Mouse (Mus musculus) common myeloid progenitor, adult 5-6 weeks (primary cell): Measurements from ENCODE around the gene Gng12. TPM values are rescaled to one million over a fixed set of nuclear protein-coding genes. Genes with fewer than 3 reads are reported as not detected.
"Not testable (repeated sequence)": the region's sequence is repeated elsewhere in the genome, so short reads cannot be mapped to it uniquely, and the experiment has no call there.

Experiments
- ATAC-seq: replicated peaks from 2 replicates; pipeline ENCODE4 v1.8.0; 2016; ENCODE audit warnings: low read depth, mild to moderate bottlenecking, moderate TSS enrichment, inconsistent platforms; ENCODE audit not compliant: poor library complexity, severe bottlenecking
- total RNA-seq: library from RNA; stranded (forward); fragments of 200-1000, 187-1606 nt; gene quantifications from 2 replicates; pipeline ENCODE4 v1.2.3, GENCODE M21; 2017

Gng12 gene
- total RNA-seq = 79.5 and 88.0 TPM in 2 replicates

DNA sequence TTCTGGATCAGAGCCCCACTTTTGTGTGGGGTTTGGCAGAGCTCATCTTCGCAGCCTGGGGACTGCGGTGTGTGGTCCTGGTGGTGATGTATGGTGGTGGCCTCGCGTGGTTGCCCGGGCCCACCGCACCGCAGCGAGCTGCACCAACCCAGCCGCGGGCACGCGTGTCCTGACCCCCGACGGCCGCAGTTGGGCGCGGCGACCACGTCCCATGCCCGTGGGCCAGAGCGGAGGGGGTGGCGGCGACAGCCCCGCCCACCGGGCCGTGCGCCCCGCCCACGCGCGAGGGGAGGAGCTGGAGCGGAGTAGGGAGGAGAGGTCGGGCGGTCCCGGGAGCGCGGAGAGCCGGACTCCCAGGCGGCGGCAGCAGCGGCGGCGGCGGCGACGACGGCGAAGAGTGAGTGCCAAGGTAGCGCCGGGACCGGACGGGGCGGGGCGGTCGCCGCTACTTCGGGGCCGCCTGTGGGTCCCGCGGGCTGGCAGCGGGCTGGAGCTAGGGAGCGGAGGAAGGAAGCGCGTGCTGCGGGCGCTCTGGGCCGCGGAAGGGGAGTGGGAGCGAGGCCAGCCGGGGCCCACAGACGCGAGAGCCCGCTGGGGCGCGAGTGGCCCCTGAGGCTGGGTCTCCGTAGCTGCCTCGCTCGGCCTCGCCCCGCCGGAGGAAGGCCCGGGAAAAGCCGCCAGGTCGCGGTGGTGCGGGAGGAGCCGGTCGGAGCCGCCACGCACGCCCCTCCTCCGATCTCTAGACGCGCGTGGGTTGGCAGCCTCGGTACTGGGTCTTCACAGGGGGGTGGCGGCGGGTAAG lies at the start of gene Gng12:
TSS of gene Gng12 (plus strand) at position 279 of the 802 bp plus-strand sequence.
- ATAC-seq = peak; percentile 49

DNA sequence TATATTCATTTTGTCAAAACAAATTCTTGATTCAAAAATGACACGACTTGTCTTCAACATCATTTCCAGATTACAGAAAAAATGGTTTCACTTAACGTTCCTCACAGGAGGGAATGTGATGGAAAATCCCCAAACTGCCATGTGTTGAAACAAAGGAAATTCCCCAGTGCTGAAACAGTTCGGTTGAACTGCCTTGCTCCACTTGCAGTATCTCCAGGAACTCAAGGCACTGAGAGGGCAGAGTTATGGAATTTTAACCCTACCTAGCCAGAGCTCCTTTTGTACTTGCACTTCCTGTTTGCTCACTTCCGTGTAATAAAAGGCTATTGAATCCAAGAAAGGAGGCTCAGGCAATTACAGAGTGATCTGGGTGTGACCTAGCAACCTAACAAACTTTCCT lies 47.3 kb upstream of the Gng12 start:
- ATAC-seq = no peak

DNA sequence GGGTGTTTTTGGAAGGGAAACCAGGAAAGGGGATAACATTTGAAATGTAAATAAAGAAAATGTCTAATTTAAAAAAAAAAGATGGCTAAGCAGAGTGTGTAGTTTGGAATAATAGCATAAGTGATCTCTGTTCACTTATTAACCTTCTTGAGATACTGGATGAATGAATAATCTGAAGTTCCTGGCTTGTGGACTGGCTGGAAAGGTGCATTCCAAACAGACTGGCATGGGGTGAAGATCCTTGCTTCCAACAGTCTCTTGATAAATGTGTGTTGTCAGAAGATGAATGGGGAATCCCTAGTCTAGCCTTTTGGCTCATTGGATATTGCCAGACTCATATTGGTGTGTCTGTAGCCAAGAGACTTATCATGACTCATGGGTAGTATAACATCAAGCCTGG lies 40.0 kb upstream of the Gng12 start:
- ATAC-seq = no peak

DNA sequence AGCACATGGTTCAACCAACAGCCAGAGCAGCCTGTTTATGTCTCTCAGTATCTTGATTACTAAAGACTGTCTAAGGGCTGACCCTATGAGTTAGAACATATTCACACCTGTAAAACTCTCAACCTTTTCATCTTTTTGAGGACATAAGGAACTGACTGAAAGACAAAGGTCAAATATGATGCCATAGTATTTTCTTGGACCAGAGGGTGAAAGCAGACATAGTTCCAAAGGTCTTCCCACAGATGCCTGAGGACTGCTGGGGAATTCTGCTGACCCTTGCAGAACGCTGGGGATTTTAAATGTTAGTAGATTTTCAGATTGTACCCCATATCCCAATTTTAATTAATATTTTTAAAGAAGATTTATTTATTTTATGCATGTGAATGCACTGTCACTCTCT lies 37.8 kb upstream of the Gng12 start:
- no peak for ATAC-seq

DNA sequence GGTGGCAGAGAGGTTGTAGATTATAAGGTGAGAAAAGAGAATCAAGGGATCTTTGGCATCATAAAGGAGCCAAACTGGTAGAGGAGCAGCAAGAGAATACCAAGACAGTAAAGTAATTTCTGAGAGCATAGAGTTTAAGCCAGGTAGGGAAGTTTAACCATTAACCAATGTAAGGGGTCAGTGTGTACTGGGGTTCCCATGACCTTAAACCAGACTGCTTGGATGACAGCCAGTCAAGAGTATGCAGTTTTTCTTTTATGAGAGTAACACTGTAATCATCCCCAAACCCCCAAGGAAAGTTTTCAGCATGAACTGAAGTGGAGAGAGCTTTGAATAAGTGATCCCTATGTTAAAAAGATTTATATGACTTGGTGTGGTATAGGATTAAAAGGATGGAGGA lies 36.8 kb upstream of the Gng12 start:
- ATAC-seq = no peak

DNA sequence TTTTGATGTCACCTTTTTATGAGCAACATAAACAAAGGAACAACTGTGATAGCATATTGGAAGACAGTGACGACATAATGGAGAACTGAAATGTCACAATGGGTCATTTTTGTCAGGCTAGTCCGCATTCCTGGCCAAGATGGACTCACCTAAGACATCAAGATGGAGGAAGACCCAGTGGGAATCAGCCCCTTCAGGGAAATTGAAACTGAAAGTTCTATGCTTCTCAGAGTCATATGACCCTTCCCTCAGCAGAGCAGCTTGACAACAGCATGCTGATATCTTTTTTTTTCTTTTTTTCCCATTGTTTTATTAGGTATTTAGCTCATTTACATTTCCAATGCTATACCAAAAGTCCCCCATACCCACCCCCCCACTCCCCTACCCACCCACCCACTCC lies 31.7 kb upstream of the Gng12 start:
- ATAC-seq = no peak

DNA sequence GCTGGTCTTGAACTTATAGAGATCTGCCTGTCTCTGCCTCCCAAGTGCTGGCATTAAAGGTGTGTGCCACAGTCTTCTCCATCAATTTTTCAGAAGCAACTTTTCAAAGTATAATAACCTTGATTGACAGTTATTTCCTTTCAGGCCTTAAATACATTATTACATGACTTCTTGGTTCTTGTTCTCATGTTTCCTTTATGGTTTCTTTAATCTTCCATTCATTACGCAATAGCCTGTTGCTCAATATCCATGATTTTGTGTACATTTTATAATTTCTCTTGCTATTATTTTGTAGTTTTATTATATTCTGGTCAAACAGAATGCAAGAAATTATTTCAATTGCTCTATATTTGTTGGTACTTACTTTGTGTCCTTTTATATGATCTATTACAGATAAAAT lies 29.9 kb upstream of the Gng12 start:
- no peak for ATAC-seq

DNA sequence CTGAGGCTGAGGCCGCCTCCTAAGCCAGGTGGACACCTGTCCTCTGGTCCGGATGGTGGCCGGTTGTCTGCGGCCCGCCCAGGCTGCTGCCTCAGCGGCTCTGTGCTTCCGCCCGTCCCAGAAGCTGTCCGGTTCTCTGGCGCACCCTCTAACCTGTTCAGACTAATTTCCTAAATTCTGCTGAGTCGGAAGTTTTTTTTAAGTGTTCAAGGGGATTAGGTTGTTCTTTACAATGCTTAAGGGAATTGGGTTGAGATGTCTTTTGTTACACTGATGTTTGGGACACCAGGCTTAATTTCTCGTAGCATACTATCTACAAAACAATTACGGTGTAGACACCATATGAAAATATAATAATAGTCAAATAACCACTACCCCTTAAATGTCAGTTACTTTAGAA lies 19.1 kb upstream of the Gng12 start:
- ATAC-seq = not testable (repeated sequence)

DNA sequence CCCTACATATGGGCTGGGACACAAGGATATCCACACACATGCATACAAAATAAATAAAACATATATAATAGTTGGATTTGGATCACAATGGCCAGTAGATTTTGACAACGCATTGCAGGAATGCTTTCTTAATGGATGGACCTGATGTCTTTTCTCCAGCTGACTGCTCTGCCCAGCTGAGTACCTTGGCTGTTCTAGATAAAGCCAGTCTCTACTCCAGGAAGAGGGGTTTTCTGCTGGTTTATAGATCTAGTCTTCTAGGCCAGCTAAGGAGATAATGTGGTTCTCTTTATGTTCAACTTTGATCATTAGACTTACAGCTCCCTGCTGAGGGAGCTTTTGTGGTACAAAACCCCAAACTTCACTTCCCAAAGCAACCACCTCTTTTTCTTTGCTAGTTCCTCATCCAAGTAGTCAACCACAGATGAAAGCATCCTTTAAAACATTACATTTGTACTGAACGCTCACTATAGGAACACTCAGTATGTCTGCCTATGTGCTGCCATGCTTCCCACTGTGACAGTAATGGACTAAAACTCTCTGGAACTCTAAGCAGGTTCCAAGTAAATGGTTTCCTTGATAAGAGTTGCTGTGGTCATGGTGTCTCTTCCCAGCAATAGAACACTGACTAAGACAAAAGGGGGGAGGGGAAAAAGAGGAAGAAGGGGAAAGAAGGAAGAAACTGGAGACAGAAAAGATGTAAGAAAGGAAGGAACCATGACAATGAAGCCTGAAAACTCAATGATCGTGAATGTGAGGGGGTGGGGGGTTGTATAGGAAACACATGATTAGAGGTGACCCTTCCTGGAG lies 5.6 kb upstream of the Gng12 start:
- peak; percentile 72 for ATAC-seq

DNA sequence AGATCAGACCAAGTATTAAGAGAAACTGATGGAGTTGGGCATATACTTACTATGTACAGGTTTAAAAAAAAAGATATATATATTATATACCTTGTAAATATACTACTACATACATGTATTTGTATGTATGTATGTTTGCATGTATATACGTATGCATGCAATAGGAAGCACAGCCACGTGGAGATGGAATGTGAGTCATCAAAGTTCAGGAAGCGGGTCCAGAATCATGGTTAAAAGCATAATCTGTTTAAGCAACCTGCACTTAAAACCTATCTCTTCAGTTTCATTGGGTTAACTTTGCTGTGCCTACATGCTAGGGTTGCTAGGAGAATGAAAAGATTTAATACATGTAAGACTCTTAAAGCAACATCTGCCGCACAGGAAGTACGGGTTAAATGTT lies 2.2 kb upstream of the Gng12 start:
- no peak for ATAC-seq

DNA sequence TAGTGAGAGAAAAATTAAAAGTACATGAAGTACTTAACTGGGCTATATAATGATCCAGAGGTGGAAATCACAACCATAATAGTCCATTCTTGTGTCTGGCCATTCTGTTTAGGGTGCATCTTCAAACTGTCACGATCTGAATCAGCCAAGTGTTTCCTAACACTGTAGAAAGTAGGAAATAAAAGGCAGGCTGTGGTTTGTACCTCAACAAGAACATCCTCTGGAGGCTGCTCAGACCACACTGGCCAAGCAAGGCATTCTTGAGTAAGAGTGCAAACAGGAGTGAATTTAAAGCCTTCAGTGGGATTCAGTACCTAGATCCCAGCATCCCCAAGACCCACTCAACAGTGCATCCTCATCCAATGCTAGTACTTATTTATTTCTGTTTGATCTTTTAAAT lies 1.2 kb upstream of the Gng12 start:
- peak; percentile 46 for ATAC-seq

DNA sequence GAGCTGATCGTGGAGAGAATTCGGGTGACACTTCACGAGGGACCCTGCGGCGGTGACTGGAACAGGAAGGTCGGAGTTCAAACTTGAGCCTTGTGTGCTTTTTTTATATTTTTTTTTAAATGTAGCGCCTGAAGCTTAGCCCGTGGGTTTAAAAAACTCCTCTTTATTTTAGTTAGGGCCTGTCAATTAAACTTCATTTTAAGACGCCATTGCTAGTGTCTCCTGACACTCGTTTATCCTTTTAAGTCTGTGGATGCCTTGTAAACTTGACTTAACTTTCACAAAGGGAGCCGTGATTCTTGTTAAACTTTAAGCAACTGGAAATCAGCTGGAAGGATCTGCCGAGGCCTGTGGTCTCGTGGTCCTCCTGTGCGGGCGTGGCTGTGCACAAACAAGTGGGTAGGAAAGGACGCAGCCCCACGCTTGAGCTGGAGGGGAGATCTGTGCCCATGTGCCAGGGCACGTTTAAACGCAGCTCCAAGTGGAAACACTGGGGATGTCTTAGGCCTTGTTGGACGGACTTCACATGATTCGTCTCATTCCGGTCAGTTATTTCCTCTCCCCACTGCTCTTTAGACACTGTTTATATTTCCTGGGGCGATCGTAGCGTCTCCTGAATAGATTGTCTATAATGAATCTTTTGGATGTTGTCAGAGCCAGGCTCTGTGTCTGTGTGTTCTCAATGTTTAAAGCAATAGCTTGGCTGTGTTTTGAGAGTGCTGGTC lies 886 bp downstream of the Gng12 start:
- peak; percentile 23; the same call in 1 of the 2 replicates for ATAC-seq

DNA sequence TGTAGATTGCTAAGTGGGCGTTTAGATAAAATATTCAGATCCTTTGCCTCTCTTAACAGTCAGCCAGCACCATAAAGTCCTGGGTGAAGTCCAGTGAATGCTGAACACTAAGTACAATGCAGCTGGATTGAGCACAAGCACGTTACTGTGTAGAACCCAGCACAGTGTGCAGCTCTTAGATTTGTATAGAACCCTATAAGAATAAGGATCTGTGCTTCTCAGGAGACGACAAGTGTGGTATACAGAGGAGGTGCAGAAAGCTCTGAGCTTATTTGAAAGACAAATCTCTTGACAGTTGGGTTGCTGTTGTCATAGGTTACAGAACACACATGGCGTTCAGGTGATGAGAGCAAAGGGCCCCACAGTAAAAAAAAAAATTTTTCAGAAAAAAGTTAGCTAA lies 1.8 kb downstream of the Gng12 start:
- ATAC-seq = no peak

DNA sequence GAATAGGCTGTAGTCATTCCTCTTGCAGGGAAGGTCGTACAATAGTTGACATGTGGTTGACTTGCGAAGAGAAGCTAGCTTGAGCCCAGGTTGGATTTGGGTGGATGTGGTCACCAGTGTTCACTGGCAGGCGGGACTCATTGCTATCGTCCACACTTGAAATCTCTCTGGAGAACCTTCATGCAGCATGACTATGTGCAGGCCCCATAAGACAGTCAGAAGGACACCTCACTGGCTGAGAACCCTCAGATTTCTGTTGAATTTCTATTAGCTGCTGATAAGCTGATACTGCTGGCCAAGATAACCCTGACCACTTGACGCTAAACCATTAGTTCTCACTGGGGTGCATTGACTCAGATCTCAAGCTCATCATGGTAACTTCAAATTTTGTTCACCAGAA lies 5.7 kb downstream of the Gng12 start:
- no peak for ATAC-seq

DNA sequence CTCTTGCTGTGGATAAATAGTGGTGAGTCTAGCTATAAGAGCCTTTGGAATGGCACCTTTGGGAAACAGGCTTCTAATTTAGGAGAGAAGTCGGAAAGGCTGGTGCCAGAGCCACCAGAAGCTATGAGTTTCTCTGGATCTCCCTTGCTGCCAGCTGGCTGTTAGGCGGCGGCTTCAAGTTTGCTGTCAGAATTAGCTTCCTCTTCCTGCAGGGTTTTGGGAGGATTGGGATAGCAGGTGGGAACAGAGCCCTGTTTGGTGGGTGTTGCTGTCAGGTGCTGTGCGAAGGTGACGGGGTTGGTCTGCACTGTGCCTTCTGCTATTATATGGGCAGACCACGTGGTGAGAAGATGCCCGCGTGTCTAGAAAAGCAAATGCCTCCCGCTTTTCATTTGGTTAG lies 7.0 kb downstream of the Gng12 start:
- ATAC-seq = no peak

DNA sequence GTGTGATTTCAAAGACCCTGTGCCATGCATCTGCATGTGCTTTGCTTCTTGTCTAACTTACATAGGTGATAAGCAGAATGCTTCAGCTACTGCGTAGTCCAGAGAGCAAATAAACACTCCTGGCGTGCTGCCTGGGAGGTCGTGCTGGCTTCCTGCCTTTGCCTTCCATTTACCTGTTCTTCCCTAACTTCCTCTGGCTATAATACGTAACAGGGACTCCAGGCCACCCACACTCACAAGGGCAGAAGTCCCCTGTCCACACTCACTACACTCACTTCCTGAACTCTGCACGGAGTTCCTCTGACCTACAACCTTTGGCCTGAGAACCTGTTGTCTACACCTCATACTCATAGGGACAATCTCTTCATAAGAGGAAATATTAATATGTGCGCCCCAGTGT lies 7.5 kb downstream of the Gng12 start:
- ATAC-seq = no peak

DNA sequence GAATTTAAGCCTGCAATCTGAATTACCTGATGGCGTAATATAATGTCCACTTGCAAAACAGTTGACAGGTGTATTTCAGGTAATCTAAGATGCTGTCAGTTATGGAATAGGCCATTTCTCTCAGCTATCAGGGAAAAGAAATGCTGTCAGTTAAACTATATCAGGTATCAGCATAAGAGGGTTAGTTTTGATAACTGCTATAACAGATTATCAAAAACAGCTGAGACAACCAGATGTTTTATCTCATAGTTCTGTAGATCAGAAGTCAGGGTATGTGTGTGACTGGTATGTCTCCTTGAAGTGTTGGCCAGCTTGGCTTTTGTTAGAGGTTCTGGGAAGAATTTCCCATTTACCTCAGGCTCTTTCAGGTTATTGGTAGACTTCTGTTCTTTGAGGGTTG lies 10.0 kb downstream of the Gng12 start:
- no peak for ATAC-seq

DNA sequence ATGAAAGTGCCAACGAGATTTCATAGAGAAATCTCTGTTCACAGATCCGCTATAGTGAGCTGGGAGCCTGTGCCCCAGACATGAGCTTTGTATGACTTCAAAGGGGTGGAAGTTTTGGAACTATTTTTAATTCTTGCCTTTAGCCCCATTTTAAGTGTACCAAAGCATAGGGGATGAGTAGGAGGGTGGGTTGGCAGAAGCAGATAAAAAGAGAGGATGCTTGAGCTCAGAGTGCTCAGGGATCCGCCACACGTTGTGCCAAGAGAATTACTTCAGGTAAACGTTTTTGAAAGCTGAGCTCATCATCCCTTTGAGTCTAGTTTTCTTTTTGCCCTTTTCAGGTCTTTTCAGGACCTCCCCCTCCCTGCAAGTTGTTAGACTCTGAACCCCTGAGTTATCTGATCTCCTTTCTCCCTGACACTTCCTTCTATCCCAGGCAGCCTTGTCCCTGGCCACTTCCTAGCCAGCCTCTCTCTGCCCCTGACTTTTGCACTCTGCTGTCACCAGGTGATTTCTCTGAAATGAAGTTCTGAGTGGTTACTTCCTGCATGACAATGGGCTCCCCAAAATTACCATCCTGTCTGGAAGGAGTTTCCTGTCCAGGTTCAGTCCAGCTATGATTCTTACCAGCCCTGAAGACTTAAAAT lies 12.3 kb downstream of the Gng12 start:
- 0 out of 2 replicates have a peak, but pooled peaks have one; percentile 7 for ATAC-seq

DNA sequence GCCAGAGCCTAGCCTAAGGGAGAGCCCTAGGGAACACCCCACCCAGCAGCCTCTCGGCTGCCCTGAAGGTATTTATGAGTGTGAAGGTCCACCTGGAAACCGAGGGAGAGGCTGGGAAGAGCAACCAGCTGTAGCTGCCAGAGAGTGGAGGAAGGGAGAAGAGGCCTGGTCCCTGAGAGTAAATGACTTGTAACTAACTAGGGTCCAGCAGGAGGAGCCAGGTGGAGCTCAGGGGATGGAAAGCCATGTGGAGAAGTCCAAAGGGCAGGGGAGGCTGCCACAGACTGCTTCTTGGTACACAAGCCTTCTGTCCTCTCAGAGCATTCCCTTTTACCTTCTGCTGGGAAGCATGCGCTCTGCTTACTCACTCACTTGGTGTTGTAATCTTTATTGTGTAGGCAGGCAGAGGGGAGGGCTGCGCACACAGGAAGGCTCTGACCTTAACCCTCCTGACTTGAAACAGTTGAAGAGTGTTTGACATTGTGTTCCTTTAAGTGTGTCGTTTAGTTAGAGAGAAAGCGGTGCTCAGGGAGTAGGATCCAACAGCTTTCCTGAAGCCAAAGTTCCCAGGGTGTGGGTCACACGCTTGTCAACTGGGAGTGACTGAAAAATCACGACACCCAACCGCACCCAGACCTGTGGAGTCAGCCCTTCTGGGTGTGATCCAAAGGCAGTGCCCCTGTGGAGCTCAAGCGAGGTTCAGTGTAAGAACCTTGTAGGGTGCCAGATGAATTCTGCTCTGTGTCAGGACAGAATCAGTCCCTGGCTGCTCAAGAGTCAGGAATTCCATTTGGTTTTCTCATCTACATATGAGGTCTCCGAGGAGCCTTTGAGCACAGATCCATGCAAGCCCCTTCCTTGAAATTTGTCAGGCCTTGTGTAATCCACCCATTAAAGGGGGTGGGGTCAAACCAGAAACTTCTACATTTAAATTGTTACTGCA lies 14.6 kb downstream of the Gng12 start:
- ATAC-seq = peak; percentile 72
